Mouse (Mus musculus) thymus, adult 2 months (tissue): ENCODE measurements at regions not wholly inside any gene's neighbourhood (a gene's known extent, or its start where the extent isn't known, plus 50 kb on each side); places are given as distances from the start of the nearest gene placed in this dataset.

ENCODE experiments used
- CTCF ChIP-seq: fragments of 200-500 bp; IDR thresholded peaks from 2 replicates; pipeline ENCODE4 v1.5.1; 2012; ENCODE audit warnings: mild to moderate bottlenecking, control low read depth, low read length, moderate library complexity, borderline replicate concordance; ENCODE audit not compliant: control insufficient read depth, poor library complexity, insufficient read depth; ENCODE audit errors: extremely low read depth
- POLR2A ChIP-seq: fragments of 200-500 bp; IDR thresholded peaks from 2 replicates; pipeline ENCODE4 v1.6.1; 2012; ENCODE audit warnings: mild to moderate bottlenecking, low read length, control low read depth, moderate library complexity; ENCODE audit not compliant: control insufficient read depth, poor library complexity, insufficient read depth; ENCODE audit errors: extremely low read depth

DNA sequence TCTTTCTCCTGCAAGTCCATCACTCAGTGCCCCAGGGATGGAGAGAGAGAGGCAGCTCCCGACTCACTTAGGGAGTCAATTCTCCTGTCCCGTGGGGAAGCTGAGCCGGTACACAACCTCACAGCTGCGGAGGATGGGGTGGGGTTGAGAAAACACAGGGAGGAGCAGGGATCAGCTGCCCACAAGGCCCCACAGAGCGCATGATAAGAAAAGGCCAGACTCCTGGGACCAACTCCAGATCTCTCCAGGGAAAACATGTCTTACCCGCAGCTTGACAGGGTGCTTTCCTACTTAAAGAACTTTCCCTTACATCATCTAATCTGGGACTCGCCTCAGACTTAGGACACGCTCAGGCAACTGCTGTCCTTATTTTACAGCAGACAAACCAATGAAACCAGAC, 104.3 kb upstream of the Zfp703 start:
- TF ChIP-seq CTCF (no peak), POLR2A (no peak)
